Mouse (Mus musculus) heart, adult 2 months (tissue): Measurements from ENCODE around the gene Cdk17. TPM values are rescaled to one million over a fixed set of nuclear protein-coding genes. Genes with fewer than 3 reads are reported as not detected.

Experiments used
- DNase-seq, 2 experiments: peaks; one replicate each; pipeline ENCODE4 v3.0.0; 2021
- H3K27ac ChIP-seq: fragments of 200-600 bp; 2 replicates; pipeline ENCODE4 v1.8.1; 2022
- H3K27me3 ChIP-seq: fragments of 200-500 bp; 2 replicates; pipeline ENCODE4 v1.6.1; 2012; ENCODE audit warnings: mild to moderate bottlenecking, low read length, inconsistent platforms, mixed read lengths; ENCODE audit not compliant: control insufficient read depth, insufficient read depth
- H3K36me3 ChIP-seq: fragments of 200-500 bp; 2 replicates; pipeline ENCODE4 v1.6.1; 2012; ENCODE audit warnings: low read length, inconsistent platforms; ENCODE audit not compliant: control insufficient read depth, insufficient read depth
- H3K4me1 ChIP-seq: fragments of 200-500 bp; 2 replicates; pipeline ENCODE4 v1.6.1; 2011; ENCODE audit warnings: low read length; ENCODE audit not compliant: control insufficient read depth, insufficient read depth
- H3K4me3 ChIP-seq: fragments of 200-600 bp; 2 replicates; pipeline ENCODE4 v1.8.1; 2022
- H3K79me2 ChIP-seq: fragments of 200-500 bp; replicated peaks from 2 replicates; pipeline ENCODE4 v1.6.1; 2012; ENCODE audit warnings: mild to moderate bottlenecking, inconsistent platforms, low read length, moderate library complexity, mixed read lengths; ENCODE audit not compliant: control insufficient read depth, insufficient read depth
- H3K9ac ChIP-seq: fragments of 200-500 bp; 2 replicates; pipeline ENCODE4 v1.6.1; 2012; ENCODE audit warnings: low read depth, mild to moderate bottlenecking, control low read depth, inconsistent platforms, low read length, mixed read lengths
- CTCF ChIP-seq: fragments of 200-600 bp; IDR thresholded peaks from 2 replicates; pipeline ENCODE4 v1.8.1; 2022; ENCODE audit warnings: antibody characterized with exemption, mild to moderate bottlenecking, moderate library complexity
- EP300 ChIP-seq: fragments of 200-500 bp; IDR thresholded peaks from 2 replicates; pipeline ENCODE4 v1.6.1; 2011; ENCODE audit warnings: low read depth, low read length, control low read depth; ENCODE audit not compliant: insufficient read depth
- POLR2A ChIP-seq: fragments of 200-500 bp; IDR thresholded peaks from 2 replicates; pipeline ENCODE4 v1.6.1; 2011; ENCODE audit warnings: mild to moderate bottlenecking, low read depth, low read length, control low read depth; ENCODE audit not compliant: insufficient read depth
- WGBS: fragments of 180-500 bp; shearing (Covaris S2); methylation state at CpG from one replicate; pipeline ENCODE4 v1.1.7; 2018; 5-methylcytosine and 5-hydroxymethylcytosine counted together
- intact Hi-C: fragments of 180-260 bp; cut with DNase I; formaldehyde crosslinking; loops from one replicate; pipeline ENCODE4 v1.15.1; 2025
- polyA plus RNA-seq: library from polyadenylated mRNA; depleted of rRNA; stranded (reverse); fragments of >200 nt; gene quantifications from 2 replicates; pipeline ENCODE4 v1.2.3, GENCODE M21; 2012
- total RNA-seq, 2 experiments: library from RNA; stranded (reverse); gene quantifications; 2 replicates each; pipeline ENCODE4 v1.2.3; 2021

The Cdk17 gene
- total and polyA plus RNA-seq, 3 experiments = 14.3 to 18.8 (median 16.6) TPM

- Histone ChIP-seq H3K27ac (no peak overlapping the region), H3K36me3 (peaks cover 26% of the 10 kb centered on the region), H3K9ac (no peak overlapping the region), H3K4me1 (peaks cover 1% of the 10 kb centered on the region), H3K79me2 (no peaks in the 10 kb centered on the region), H3K4me3 (no peak overlapping the region), H3K27me3 (no peaks in the 10 kb centered on the region)
- TF ChIP-seq CTCF (no peak), POLR2A (no peak), EP300 (no peak)
- no peak for DNase-seq
- WGBS = 69% methylated on average over 10 of the region's 10 CpGs
- intact Hi-C loops = no loop called here
Observed at GRCm38 (mm10) chr10:93244209-93244705, 83.6 kb downstream of the Cdk17 start.

GRCm38 (mm10) chr10:93246185-93246920, 85.7 kb downstream of the Cdk17 start:
- Histone ChIP-seq H3K36me3 (peaks cover 29% of the 10 kb centered on the region), H3K27ac (no peak overlapping the region), H3K4me1 (peaks cover 3% of the 10 kb centered on the region), H3K4me3 (no peak overlapping the region), H3K27me3 (no peaks in the 10 kb centered on the region), H3K79me2 (no peaks in the 10 kb centered on the region), H3K9ac (no peak overlapping the region)
- intact Hi-C loops = loop anchor here (5.0 kb wide), 1 partner anchor 226 kb away; no protein-coding TSS in a partner anchor
- TF ChIP-seq EP300 (no peak), CTCF (no peak), POLR2A (no peak)
- WGBS = 75% methylated on average over 7 of the region's 7 CpGs
- no peak for DNase-seq

GRCm38 (mm10) chr10:93247422-93247821, 86.7 kb downstream of the Cdk17 start:
- Histone ChIP-seq H3K27me3 (no peaks in the 10 kb centered on the region), H3K79me2 (no peaks in the 10 kb centered on the region), H3K9ac (no peak overlapping the region), H3K27ac (no peak overlapping the region; the same call in 1 of the 2 replicates), H3K36me3 (peaks cover 19% of the 10 kb centered on the region), H3K4me3 (no peak overlapping the region), H3K4me1 (peaks cover 3% of the 10 kb centered on the region)
- no peak for DNase-seq
- intact Hi-C loops = loop anchor here (5.0 kb wide), 1 partner anchor 225 kb away; no protein-coding TSS in a partner anchor
- WGBS = 69% methylated on average over 12 of the region's 12 CpGs
- TF ChIP-seq EP300 = no peak
- no peak for TF ChIP-seq CTCF
- TF ChIP-seq POLR2A = no peak

GRCm38 (mm10) chr10:93247902-93248301, 87.2 kb downstream of the Cdk17 start:
- H3K4me1 ChIP-seq = peaks cover 3% of the 10 kb centered on the region
- WGBS = 27% methylated on average over 6 of the region's 6 CpGs
- DNase-seq = no peak
- H3K9ac ChIP-seq = 0 out of 2 replicates have a peak overlapping the region, but pooled peaks have one; percentile 22
- H3K36me3 ChIP-seq = peaks cover 23% of the 10 kb centered on the region
- no peak overlapping the region; the same call in 1 of the 2 replicates for H3K27ac ChIP-seq
- H3K27me3 ChIP-seq = no peaks in the 10 kb centered on the region
- intact Hi-C loops = loop anchor here (5.0 kb wide), 1 partner anchor 224 kb away; no protein-coding TSS in a partner anchor
- no peaks in the 10 kb centered on the region for H3K79me2 ChIP-seq
- no peak overlapping the region for H3K4me3 ChIP-seq
- TF ChIP-seq EP300 = no peak
- no peak for TF ChIP-seq POLR2A
- TF ChIP-seq CTCF = no peak

- 59% methylated on average over 8 of the region's 8 CpGs for WGBS
- Histone ChIP-seq H3K27ac (no peak overlapping the region), H3K36me3 (peaks cover 23% of the 10 kb centered on the region)
Observed at GRCm38 (mm10) chr10:93248416-93248815, 87.7 kb downstream of the Cdk17 start.

GRCm38 (mm10) chr10:93249901-93250300, 89.2 kb downstream of the Cdk17 start:
- no peaks in the 10 kb centered on the region for H3K27me3 ChIP-seq
- no peak for TF ChIP-seq EP300
- TF ChIP-seq POLR2A = no peak
- TF ChIP-seq CTCF = no peak
- peaks cover 24% of the 10 kb centered on the region for H3K36me3 ChIP-seq
- no peak overlapping the region for H3K27ac ChIP-seq
- H3K4me1 ChIP-seq = peaks cover 3% of the 10 kb centered on the region
- no peak overlapping the region for H3K4me3 ChIP-seq
- intact Hi-C loops = loop anchor here (2.0 to 5.0 kb wide), 2 partner anchors 39 to 222 kb away; no protein-coding TSS in a partner anchor
- no peak for DNase-seq
- no peaks in the 10 kb centered on the region for H3K79me2 ChIP-seq
- no peak overlapping the region for H3K9ac ChIP-seq
- WGBS = 74% methylated on average over 7 of the region's 7 CpGs

More at GRCm38 (mm10) chr10:93248416-93248815, 87.7 kb downstream of the Cdk17 start:
- H3K4me3 ChIP-seq = no peak overlapping the region
- no peaks in the 10 kb centered on the region for H3K27me3 ChIP-seq
- DNase-seq = no peak
- H3K4me1 ChIP-seq = peaks cover 3% of the 10 kb centered on the region
- no peaks in the 10 kb centered on the region for H3K79me2 ChIP-seq
- no peak overlapping the region for H3K9ac ChIP-seq
- TF ChIP-seq POLR2A = no peak
- TF ChIP-seq EP300 = no peak
- no peak for TF ChIP-seq CTCF
- intact Hi-C loops = loop anchor here (5.0 kb wide), 1 partner anchor 224 kb away; no protein-coding TSS in a partner anchor
